Mouse (Mus musculus) midbrain, embryonic 13.5 days (tissue): ENCODE measurements around the gene Grap2. TPM values are rescaled to one million over a fixed set of nuclear protein-coding genes. Genes with fewer than 3 reads are reported as not detected.
A peak's percentile ranks its signal among the peaks of the same experiment; 100 is the strongest.

ENCODE experiments used
- ATAC-seq: fragments of 200-750 bp; cut with Nextera tagmentation; 2 replicates; pipeline ENCODE4 v1.8.0; 2017; ENCODE audit warnings: mild to moderate bottlenecking, moderate TSS enrichment, moderate library complexity
- H3K27ac ChIP-seq: fragments of 300-500 bp; sonication (generic); 2 replicates; pipeline ENCODE4 v1.5.1; 2015; ENCODE audit warnings: inconsistent platforms, mild to moderate bottlenecking, moderate library complexity
- H3K27me3 ChIP-seq: fragments of 300-500 bp; sonication (generic); 2 replicates; pipeline ENCODE4 v1.6.1; 2015; ENCODE audit warnings: mild to moderate bottlenecking, inconsistent platforms
- H3K36me3 ChIP-seq: fragments of 300-500 bp; sonication (generic); 2 replicates; pipeline ENCODE4 v1.6.1; 2015; ENCODE audit warnings: mild to moderate bottlenecking, inconsistent platforms
- H3K4me1 ChIP-seq: fragments of 300-500 bp; sonication (generic); replicated peaks from 2 replicates; pipeline ENCODE4 v1.6.1; 2015; ENCODE audit warnings: inconsistent platforms
- H3K4me2 ChIP-seq: fragments of 300-500 bp; sonication (generic); replicated peaks from 2 replicates; pipeline ENCODE4 v1.6.1; 2015; ENCODE audit warnings: moderate library complexity, mild to moderate bottlenecking, inconsistent platforms
- H3K4me3 ChIP-seq: fragments of 300-500 bp; sonication (generic); replicated peaks from 2 replicates; pipeline ENCODE4 v1.5.1; 2015; ENCODE audit warnings: mild to moderate bottlenecking, inconsistent platforms
- H3K9ac ChIP-seq: fragments of 300-500 bp; sonication (generic); replicated peaks from 2 replicates; pipeline ENCODE4 v1.6.1; 2015; ENCODE audit warnings: mild to moderate bottlenecking, inconsistent platforms
- H3K9me3 ChIP-seq: fragments of 300-500 bp; sonication (generic); 2 replicates; pipeline ENCODE4 v1.6.1; 2016; ENCODE audit warnings: mild to moderate bottlenecking, inconsistent platforms
- WGBS: fragments of 180-500 bp; shearing (Covaris S2); methylation state at CpG from one replicate; pipeline ENCODE4 v1.1.7; 2015; 5-methylcytosine and 5-hydroxymethylcytosine counted together
- polyA plus RNA-seq: library from polyadenylated mRNA; unstranded; fragments of >200 nt; fragmentation: Nextera tagmentation; extraction: Ambion mirVana; gene quantifications from 2 replicates; pipeline ENCODE4 v1.2.1, GENCODE M21; 2015

Grap2 gene
- polyA plus RNA-seq, 1 experiment from 2014 or later = 1.0 TPM

DNA sequence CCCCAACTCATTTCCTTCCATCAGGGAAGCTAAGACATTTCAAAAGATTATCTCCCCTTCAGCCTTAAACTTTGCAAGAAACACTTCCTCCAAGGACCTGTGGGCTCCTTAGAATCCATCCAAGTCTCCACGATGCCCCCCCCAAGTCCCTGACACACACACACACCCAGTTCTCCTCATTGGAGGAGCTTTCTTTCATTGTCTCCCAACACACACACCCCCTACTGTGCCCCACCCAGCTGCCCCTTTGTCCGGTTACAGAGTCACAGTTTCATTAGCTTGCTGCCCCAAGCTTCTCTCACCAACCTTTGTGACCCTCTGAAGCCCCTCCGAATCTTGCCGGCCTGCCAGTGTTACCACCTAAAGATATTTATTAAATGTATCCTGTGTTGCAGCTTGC is 13.9 kb downstream of the Grap2 start:
- peaks cover 12% of the 10 kb centered on the region for H3K4me1 ChIP-seq
- 7% methylated on average over 4 of the region's 4 CpGs for WGBS
- H3K27me3 ChIP-seq = no peaks in the 10 kb centered on the region
- no peak overlapping the region for H3K27ac ChIP-seq
- H3K9ac ChIP-seq = no peak overlapping the region
- no peaks in the 10 kb centered on the region for H3K36me3 ChIP-seq
- no peak overlapping the region for H3K4me3 ChIP-seq
- no peak for ATAC-seq
- no peak overlapping the region for H3K4me2 ChIP-seq
- no peaks in the 10 kb centered on the region for H3K9me3 ChIP-seq

DNA sequence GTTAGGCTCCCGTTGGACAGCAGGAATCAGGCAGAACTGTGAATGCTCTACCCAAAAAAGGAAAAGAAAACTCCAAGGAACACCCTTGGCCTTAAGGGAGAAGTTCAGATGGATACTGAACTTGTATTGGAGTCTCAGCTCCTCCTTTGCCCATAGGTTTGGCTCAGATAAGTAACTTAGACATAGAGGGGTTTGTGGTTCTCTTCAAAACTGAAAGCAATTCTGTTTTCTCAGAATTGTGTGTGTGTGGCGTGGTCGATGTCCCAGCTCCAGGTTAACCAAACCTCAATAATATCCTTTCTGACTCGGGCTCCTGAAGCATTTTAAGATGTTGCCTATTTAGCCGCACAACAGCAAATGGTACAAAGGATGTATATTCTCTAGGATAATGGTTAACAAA is 18.2 kb downstream of the Grap2 start:
- H3K4me2 ChIP-seq = no peak overlapping the region
- WGBS = 90% methylated on average over 5 of the region's 5 CpGs
- H3K27ac ChIP-seq = no peak overlapping the region
- no peaks in the 10 kb centered on the region for H3K9me3 ChIP-seq
- no peak for ATAC-seq
- peaks cover 14% of the 10 kb centered on the region for H3K4me1 ChIP-seq
- no peaks in the 10 kb centered on the region for H3K36me3 ChIP-seq
- no peaks in the 10 kb centered on the region for H3K27me3 ChIP-seq
- H3K9ac ChIP-seq = no peak overlapping the region
- H3K4me3 ChIP-seq = no peak overlapping the region

DNA sequence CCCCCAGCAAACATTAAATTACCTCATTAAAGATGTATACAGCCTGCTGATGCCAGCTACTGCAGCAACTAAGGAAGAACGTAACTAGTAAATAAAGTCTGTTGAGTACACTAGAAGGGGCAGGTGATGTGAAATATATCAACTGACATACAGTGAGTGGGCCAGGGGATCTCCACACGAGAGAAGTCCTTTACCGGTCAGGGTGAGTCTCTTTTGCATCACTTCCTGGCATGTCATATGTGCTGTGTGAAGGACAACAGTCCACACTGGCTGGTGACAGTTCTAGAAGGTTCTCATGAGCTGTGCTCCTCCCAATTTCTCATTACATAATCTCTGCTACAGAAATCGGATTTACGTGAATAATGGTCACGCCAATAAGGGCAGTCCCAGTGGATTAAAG is 20.3 kb downstream of the Grap2 start:
- H3K4me2 ChIP-seq = no peak overlapping the region
- H3K27ac ChIP-seq = no peak overlapping the region
- H3K36me3 ChIP-seq = no peaks in the 10 kb centered on the region
- 0 out of 2 replicates have a peak, but pooled peaks cover 13% of the 10 kb centered on the region for H3K4me1 ChIP-seq
- H3K27me3 ChIP-seq = no peaks in the 10 kb centered on the region
- no peak overlapping the region for H3K9ac ChIP-seq
- ATAC-seq = no peak
- 78% methylated on average over 6 of the region's 6 CpGs for WGBS
- H3K4me3 ChIP-seq = no peak overlapping the region
- no peaks in the 10 kb centered on the region for H3K9me3 ChIP-seq

DNA sequence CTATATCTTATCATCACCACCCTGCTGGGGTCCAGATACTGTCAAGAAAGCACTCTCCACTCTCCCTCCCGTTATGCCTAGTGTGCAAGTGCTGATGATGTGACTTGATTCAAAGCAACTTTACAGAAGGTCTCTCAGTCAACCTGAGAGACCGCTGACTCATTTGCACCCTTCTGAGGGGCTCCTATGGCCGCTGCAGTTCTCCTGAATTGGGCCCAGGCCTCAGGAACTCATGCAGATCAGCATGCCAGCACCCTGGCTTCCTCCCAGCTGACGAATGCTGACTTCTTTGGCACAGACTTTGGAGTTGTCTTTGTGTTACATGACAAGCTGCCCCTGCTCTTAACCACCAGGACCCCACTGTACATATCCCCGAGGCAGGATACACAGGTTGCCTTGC is 21.5 kb downstream of the Grap2 start:
- Histone ChIP-seq H3K4me3 (no peak overlapping the region), H3K27me3 (no peaks in the 10 kb centered on the region), H3K36me3 (no peaks in the 10 kb centered on the region), H3K9ac (no peak overlapping the region), H3K4me2 (no peak overlapping the region), H3K27ac (no peak overlapping the region), H3K4me1 (0 out of 2 replicates have a peak, but pooled peaks cover 13% of the 10 kb centered on the region), H3K9me3 (no peaks in the 10 kb centered on the region)
- ATAC-seq = no peak
- WGBS = 76% methylated on average over 5 of the region's 5 CpGs

DNA sequence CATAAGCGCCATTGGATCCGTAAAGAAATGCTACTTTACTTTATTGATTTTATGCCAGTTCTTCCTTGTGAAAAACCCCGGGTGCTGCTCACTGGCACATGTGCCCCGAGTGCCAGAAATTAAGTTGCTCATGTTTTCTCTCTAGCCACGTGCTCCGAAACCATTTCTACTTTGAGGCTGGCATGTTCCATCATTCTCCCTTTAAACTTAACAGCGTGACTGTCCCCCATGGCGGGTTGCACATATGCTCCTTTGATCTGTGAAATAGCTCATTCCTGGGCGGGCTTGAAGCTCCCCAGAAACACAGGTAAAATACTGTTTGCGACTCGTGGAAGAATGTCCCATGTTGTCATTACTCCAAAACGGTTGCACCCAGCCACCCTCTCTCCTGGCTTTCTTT is 26.4 kb downstream of the Grap2 start:
- ATAC-seq = no peak
- H3K36me3 ChIP-seq = no peaks in the 10 kb centered on the region
- no peak overlapping the region for H3K4me3 ChIP-seq
- H3K9me3 ChIP-seq = no peaks in the 10 kb centered on the region
- 72% methylated on average over 12 of the region's 12 CpGs for WGBS
- peaks cover 29% of the 10 kb centered on the region for H3K4me1 ChIP-seq
- H3K4me2 ChIP-seq = no peak overlapping the region
- H3K27ac ChIP-seq = no peak overlapping the region
- no peak overlapping the region for H3K9ac ChIP-seq
- no peaks in the 10 kb centered on the region for H3K27me3 ChIP-seq

DNA sequence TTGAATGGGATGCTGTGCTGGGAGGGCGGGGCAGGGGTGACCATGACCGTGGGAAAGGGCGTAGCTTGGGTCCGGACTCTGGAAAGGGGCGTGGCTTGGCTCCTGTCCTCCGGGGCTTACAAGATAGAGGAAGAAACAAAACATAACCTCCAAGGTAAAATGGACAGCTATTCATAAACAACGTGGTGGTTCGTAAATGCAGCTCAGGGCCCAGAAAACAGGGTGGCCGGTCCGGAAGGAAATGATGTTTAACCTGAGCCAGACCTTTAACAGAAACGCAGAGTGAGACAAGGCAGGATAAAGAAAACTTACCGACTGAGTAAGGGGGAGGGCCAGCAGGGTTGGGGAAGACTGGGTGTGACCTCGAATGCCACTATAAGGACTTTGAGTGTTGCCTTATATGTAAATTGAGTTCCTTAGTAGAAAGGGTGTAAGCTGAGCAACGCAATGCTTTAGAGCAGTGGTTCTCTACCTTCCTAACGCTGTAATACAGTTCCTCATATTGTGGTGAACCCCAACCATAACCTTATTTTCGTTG is 26.9 kb downstream of the Grap2 start:
- Histone ChIP-seq H3K4me3 (no peak overlapping the region), H3K9me3 (no peaks in the 10 kb centered on the region; the same call in 1 of the 2 replicates), H3K4me2 (no peak overlapping the region), H3K36me3 (no peaks in the 10 kb centered on the region), H3K9ac (no peak overlapping the region), H3K27me3 (no peaks in the 10 kb centered on the region), H3K27ac (no peak overlapping the region), H3K4me1 (peaks cover 29% of the 10 kb centered on the region)
- ATAC-seq = no peak
- WGBS = 59% methylated on average over 16 of the region's 16 CpGs

DNA sequence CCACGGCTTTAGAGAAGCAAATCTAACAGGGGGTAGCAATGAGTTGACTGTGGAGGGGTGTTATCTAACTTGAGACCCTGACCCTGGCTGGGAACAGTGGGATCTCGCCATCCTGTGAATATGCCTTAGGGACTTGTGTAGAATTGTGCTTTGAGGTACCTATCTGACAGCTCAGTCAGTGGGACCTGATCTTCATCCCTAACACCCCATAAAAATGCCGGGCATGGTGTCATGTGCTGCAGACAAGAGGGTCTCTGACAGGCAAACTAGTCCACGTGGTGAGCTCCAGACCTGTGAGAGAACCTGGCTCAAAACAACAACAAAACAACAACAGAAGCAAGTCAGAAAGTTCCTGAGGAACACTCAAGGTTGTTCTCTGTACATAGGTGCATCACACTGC is 27.4 kb downstream of the Grap2 start:
- H3K4me2 ChIP-seq = no peak overlapping the region
- WGBS = 87% methylated on average over 4 of the region's 4 CpGs
- H3K4me3 ChIP-seq = no peak overlapping the region
- H3K4me1 ChIP-seq = peaks cover 29% of the 10 kb centered on the region
- H3K36me3 ChIP-seq = no peaks in the 10 kb centered on the region
- no peak overlapping the region for H3K9ac ChIP-seq
- H3K9me3 ChIP-seq = no peaks in the 10 kb centered on the region; the same call in 1 of the 2 replicates
- no peaks in the 10 kb centered on the region for H3K27me3 ChIP-seq
- ATAC-seq = no peak
- no peak overlapping the region for H3K27ac ChIP-seq

DNA sequence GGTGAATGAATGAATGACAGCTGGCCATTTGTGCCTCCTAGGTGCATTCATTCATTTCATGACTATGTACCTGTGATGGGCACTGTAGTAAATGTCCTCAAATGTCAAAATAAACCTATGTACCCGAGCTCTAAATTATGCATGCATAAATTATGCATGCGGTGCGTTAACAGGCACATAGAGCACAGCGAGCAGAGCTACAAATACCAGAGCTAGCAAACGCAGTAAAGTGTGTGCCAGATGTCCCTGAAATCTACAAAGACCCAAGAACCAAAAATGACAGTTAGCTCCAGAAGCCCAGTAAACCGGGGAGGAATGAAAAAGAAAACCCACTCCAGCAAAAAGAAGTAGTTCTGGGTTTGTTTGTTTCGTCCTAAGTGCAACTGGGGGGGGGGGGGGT is 29.1 kb downstream of the Grap2 start:
- ATAC-seq = no peak
- Histone ChIP-seq H3K27me3 (no peaks in the 10 kb centered on the region), H3K36me3 (no peaks in the 10 kb centered on the region), H3K9me3 (no peaks in the 10 kb centered on the region; the same call in 1 of the 2 replicates), H3K4me3 (no peak overlapping the region), H3K27ac (no peak overlapping the region), H3K4me1 (peaks cover 19% of the 10 kb centered on the region), H3K9ac (no peak overlapping the region), H3K4me2 (0 out of 2 replicates have a peak overlapping the region, but pooled peaks have one; percentile 2)
- whole genome bisulfite sequencing = 42% methylated on average over 7 of the region's 7 CpGs

DNA sequence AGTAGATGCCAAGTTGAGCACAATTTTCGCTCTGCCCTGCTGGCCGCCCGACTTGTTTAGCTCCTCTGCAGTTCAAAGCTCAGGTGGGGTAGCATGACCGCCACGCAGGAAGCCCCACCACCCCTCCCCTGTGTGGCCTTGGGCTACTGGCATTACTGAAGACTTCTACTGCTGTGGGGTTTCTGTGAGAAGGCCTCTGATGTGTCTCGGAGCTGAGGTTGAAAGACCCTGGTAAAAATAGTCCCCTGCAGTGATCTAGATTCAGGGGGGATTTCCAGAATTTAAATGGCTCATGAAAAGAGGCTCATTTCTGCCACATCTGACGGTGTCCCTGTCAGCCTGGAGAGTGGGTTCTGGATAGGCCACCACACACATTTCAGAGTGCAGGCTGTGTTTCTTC is 30.1 kb downstream of the Grap2 start:
- H3K9me3 ChIP-seq = no peaks in the 10 kb centered on the region; the same call in 1 of the 2 replicates
- 0 out of 2 replicates have a peak overlapping the region, but pooled peaks have one; percentile 5 for H3K27ac ChIP-seq
- WGBS = 46% methylated on average over 7 of the region's 7 CpGs
- ATAC-seq = no peak
- peak overlapping the region; percentile 10; the same call in 1 of the 2 replicates for H3K9ac ChIP-seq
- H3K4me3 ChIP-seq = no peak overlapping the region
- peaks cover 19% of the 10 kb centered on the region for H3K4me1 ChIP-seq
- H3K4me2 ChIP-seq = no peak overlapping the region
- H3K36me3 ChIP-seq = no peaks in the 10 kb centered on the region
- no peaks in the 10 kb centered on the region for H3K27me3 ChIP-seq

DNA sequence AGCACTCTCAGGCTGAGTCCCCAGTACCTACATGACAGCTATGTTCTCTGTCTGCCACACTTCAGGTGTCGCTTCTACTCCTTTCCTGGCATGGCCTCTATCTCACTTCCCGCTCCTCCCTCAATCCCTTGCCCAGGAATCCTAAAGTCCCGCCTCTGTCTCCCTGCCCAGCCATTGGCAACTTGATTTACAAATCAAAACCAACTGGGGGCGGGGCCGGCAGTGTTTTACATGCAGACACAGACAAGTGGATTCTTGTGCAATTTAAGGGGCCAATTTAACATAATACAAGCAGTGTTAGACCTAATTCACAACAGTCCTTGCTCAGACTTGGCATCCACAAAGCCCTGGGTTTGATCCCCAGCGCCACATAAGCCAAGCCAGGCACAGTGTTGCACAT is 31.6 kb downstream of the Grap2 start:
- no peaks in the 10 kb centered on the region for H3K27me3 ChIP-seq
- H3K4me1 ChIP-seq = peaks cover 19% of the 10 kb centered on the region
- 89% methylated on average over 6 of the region's 6 CpGs for WGBS
- H3K36me3 ChIP-seq = no peaks in the 10 kb centered on the region
- no peak for ATAC-seq
- no peak overlapping the region for H3K27ac ChIP-seq
- no peak overlapping the region for H3K4me2 ChIP-seq
- no peak overlapping the region for H3K9ac ChIP-seq
- no peak overlapping the region for H3K4me3 ChIP-seq
- no peaks in the 10 kb centered on the region; the same call in 1 of the 2 replicates for H3K9me3 ChIP-seq

DNA sequence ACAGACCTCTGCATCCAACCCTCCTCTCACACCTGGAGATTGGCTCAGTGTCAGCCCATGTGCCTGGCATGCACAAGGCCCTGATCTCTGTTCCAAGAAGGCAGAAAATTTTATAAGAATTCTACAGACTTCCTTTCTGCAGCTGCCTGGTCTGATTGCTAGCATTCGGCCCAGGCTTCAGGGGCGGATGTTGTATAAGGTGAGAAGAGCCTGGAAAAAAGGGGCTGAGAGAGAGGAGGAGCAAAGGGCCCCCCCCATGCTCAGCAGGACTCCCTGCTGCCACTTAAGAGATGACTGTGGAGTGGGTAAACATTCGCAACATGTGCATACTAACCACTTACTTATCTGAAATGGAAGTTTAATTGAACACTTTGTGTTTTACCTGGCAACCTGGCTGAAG is 35.6 kb downstream of the Grap2 start:
- no peak overlapping the region for H3K9ac ChIP-seq
- no peak for ATAC-seq
- peaks cover 3% of the 10 kb centered on the region for H3K4me1 ChIP-seq
- no peak overlapping the region for H3K4me2 ChIP-seq
- WGBS = 92% methylated on average over 3 of the region's 3 CpGs
- H3K36me3 ChIP-seq = no peaks in the 10 kb centered on the region
- H3K27me3 ChIP-seq = no peaks in the 10 kb centered on the region
- H3K9me3 ChIP-seq = no peaks in the 10 kb centered on the region; the same call in 1 of the 2 replicates
- no peak overlapping the region for H3K27ac ChIP-seq
- no peak overlapping the region for H3K4me3 ChIP-seq

DNA sequence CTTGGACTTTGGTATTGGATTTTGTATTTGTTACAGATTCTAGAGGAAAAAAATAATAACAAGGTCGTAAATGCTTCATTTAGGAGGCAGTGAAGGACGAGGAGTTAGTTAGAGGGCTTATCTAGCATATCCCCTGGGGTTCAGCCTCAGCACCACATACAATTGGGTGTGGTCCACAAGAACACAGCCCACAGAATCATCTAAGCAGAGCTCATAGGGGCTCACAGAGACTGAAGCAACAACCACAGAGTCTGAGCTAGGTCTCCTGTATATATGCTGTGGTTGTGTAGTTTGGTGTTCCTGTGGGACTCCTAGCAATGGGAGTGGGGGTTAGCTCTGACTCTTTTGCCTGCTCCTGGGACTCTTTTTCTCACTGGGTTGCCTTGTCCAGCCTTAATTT is 37.9 kb downstream of the Grap2 start:
- H3K9ac ChIP-seq = no peak overlapping the region
- H3K36me3 ChIP-seq = no peaks in the 10 kb centered on the region
- H3K9me3 ChIP-seq = no peaks in the 10 kb centered on the region
- no peak overlapping the region for H3K4me2 ChIP-seq
- H3K27ac ChIP-seq = no peak overlapping the region
- H3K4me3 ChIP-seq = no peak overlapping the region
- WGBS = 84% methylated on average over 2 of the region's 2 CpGs
- ATAC-seq = no peak
- H3K4me1 ChIP-seq = peaks cover 21% of the 10 kb centered on the region
- H3K27me3 ChIP-seq = 0 out of 2 replicates have a peak, but pooled peaks cover 5% of the 10 kb centered on the region

DNA sequence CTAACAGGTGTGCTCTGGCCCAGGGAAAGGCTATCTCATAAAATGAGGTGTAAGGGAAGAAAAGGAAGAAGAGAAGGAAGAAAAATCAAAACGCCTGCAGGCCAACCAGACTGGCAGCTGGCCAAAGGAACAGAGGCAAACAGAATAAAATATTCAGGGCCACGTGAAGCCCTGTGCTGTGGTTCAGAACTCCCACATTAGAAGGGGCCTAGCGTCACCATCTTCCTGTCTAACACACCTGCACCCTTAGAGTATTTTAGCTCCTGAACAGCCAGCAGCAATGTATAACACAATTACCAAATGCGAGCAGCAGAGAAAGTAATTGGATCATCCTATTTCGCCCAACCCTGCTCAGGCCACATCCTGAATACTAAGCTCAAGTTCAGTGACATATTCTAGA is 39.1 kb downstream of the Grap2 start:
- Histone ChIP-seq H3K9me3 (no peaks in the 10 kb centered on the region), H3K27ac (no peak overlapping the region), H3K9ac (no peak overlapping the region), H3K4me3 (no peak overlapping the region), H3K27me3 (0 out of 2 replicates have a peak, but pooled peaks cover 5% of the 10 kb centered on the region), H3K4me2 (no peak overlapping the region), H3K36me3 (no peaks in the 10 kb centered on the region), H3K4me1 (peaks cover 32% of the 10 kb centered on the region)
- ATAC-seq = no peak
- 88% methylated on average over 5 of the region's 5 CpGs for WGBS
